Mouse (Mus musculus) MEL (cell line): ENCODE results near the gene Ncs1.

Experiments
- BHLHE40 ChIP-seq: IDR thresholded peaks from 2 replicates; pipeline ENCODE4 v1.6.1; 2012; ENCODE audit warnings: low read depth, mild to moderate bottlenecking, inconsistent platforms, low read length, improper control_type of control experiment, borderline replicate concordance
- CHD1 ChIP-seq: IDR thresholded peaks from 2 replicates; pipeline ENCODE4 v1.6.1; 2012; ENCODE audit warnings: low read depth, mild to moderate bottlenecking, inconsistent platforms, low read length, improper control_type of control experiment
- CHD2 ChIP-seq: IDR thresholded peaks from 2 replicates; pipeline ENCODE4 v1.6.1; 2011; ENCODE audit warnings: low read length, improper control_type of control experiment
- CTCF ChIP-seq, 3 experiments: IDR thresholded peaks in 2 of 3; conservative IDR thresholded peaks in 1 of 3; 2 replicates each; pipeline ENCODE4 v1.5.1; 2011 to 2012; ENCODE audit warnings: low read length in 3 of 3, low read depth in 2 of 3, mild to moderate bottlenecking in 2 of 3, improper control_type of control experiment in 1 of 3, inconsistent platforms in 1 of 3, mixed read lengths in 1 of 3, moderate library complexity in 1 of 3; ENCODE audit not compliant: control insufficient read depth in 1 of 3, insufficient read depth in 1 of 3, poor library complexity in 1 of 3, severe bottlenecking in 1 of 3
- E2F4 ChIP-seq: IDR thresholded peaks from 2 replicates; pipeline ENCODE4 v1.6.1; 2011; ENCODE audit warnings: low read depth, low read length, improper control_type of control experiment, borderline replicate concordance
- EP300 ChIP-seq, 2 experiments: IDR thresholded peaks; 2 replicates each; pipeline ENCODE4 v1.6.1; 2011; ENCODE audit warnings: improper control_type of control experiment in 2 of 2, low read length in 2 of 2, low read depth in 1 of 2, mild to moderate bottlenecking in 1 of 2
- JUND ChIP-seq: IDR thresholded peaks from 2 replicates; pipeline ENCODE4 v1.6.1; 2011; ENCODE audit warnings: low read depth, mild to moderate bottlenecking, improper control_type of control experiment, low read length
- MYB ChIP-seq: IDR thresholded peaks from 2 replicates; pipeline ENCODE4 v1.6.1; 2011; ENCODE audit warnings: mild to moderate bottlenecking, low read depth, low read length, improper control_type of control experiment
- NELFE ChIP-seq: IDR thresholded peaks from 2 replicates; pipeline ENCODE4 v1.6.1; 2011; ENCODE audit warnings: low read depth, low read length, improper control_type of control experiment
- POLR2A ChIP-seq, 2 experiments: IDR thresholded peaks; 2 replicates each; pipeline ENCODE4 v1.6.1; 2011 to 2012; ENCODE audit warnings: low read length in 2 of 2, mild to moderate bottlenecking in 2 of 2, control low read depth in 1 of 2, improper control_type of control experiment in 1 of 2, low read depth in 1 of 2, moderate library complexity in 1 of 2; ENCODE audit not compliant: control insufficient read depth in 1 of 2, insufficient read depth in 1 of 2, poor library complexity in 1 of 2
- USF1 ChIP-seq: IDR thresholded peaks from 2 replicates; pipeline ENCODE4 v1.6.1; 2014; ENCODE audit warnings: low read depth, mild to moderate bottlenecking, inconsistent platforms, low read length, improper control_type of control experiment, moderate library complexity
- ZKSCAN1 ChIP-seq: IDR thresholded peaks from 2 replicates; pipeline ENCODE4 v1.6.1; 2012; ENCODE audit warnings: low read depth, mild to moderate bottlenecking, inconsistent platforms, low read length, improper control_type of control experiment, moderate library complexity
- ZNF384 ChIP-seq: IDR thresholded peaks from 2 replicates; pipeline ENCODE4 v1.6.1; 2012; ENCODE audit warnings: low read depth, mild to moderate bottlenecking, inconsistent platforms, low read length, improper control_type of control experiment

GRCm38 (mm10) chr2:31209525-31209924 is 36.1 kb upstream of the Ncs1 start:
- TF ChIP-seq CTCF (IDR thresholded peaks at IDR 0.05 in 2 of 3, conservative IDR thresholded peaks at IDR 0.05 in 1 of 3; ENCODE audit: control insufficient read depth in 1 of 3, insufficient read depth in 1 of 3, low read depth in 2 of 3, low read length in 3 of 3, poor library complexity in 1 of 3, severe bottlenecking in 1 of 3) (no peak), EP300 (IDR thresholded peaks at IDR 0.05; ENCODE audit: low read depth in 1 of 2, low read length in 2 of 2) (no peak), E2F4 (no peak), BHLHE40 (no peak), USF1 (no peak), POLR2A (IDR thresholded peaks at IDR 0.05; ENCODE audit: control insufficient read depth in 1 of 2, insufficient read depth in 1 of 2, low read depth in 1 of 2, low read length in 2 of 2, poor library complexity in 1 of 2) (no peak), MYB (no peak), CHD1 (no peak), JUND (no peak), NELFE (no peak), CHD2 (no peak), ZNF384 (no peak), ZKSCAN1 (no peak)
